Mouse (Mus musculus): Measurements from ENCODE around the gene Atl3. TPM values are rescaled to one million over a fixed set of nuclear protein-coding genes. Genes with fewer than 3 reads are reported as not detected.

The Atl3 gene
- polyA plus RNA-seq, 1 experiment from 2014 or later = 7.6 TPM

Other genes starting within 250 kb of the Atl3 start
- gene Rcor2, start 226.7 kb upstream of the Atl3 start, polyA plus RNA-seq (2016; fragmentation: Nextera tagmentation; extraction: Ambion mirVana) = 93.7 and 96.3 TPM in 2 replicates
- 63.8 and 68.6 TPM in 2 replicates for gene Mark2, start 152.2 kb upstream of the Atl3 start, polyA plus RNA-seq (2016; fragmentation: Nextera tagmentation; extraction: Ambion mirVana)
- 44.0 and 48.3 TPM in 2 replicates for gene Spindoc, start 111.0 kb upstream of the Atl3 start, polyA plus RNA-seq (2016; fragmentation: Nextera tagmentation; extraction: Ambion mirVana)
- gene 2700081O15Rik, start 76.4 kb upstream of the Atl3 start, polyA plus RNA-seq (2016; fragmentation: Nextera tagmentation; extraction: Ambion mirVana) = 15.4 and 17.4 TPM in 2 replicates
- gene Rtn3, start 10.8 kb upstream of the Atl3 start, polyA plus RNA-seq (2016; fragmentation: Nextera tagmentation; extraction: Ambion mirVana) = 481 and 529 TPM in 2 replicates
- gene Pla2g16, start 63.4 kb downstream of the Atl3 start, polyA plus RNA-seq (2016; fragmentation: Nextera tagmentation; extraction: Ambion mirVana) = 2.1 and 2.3 TPM in 2 replicates
- gene Lgals12, start 113.2 kb downstream of the Atl3 start, polyA plus RNA-seq (2016; fragmentation: Nextera tagmentation; extraction: Ambion mirVana) = 0.14 TPM in 1 of 2 replicates, not detected in the other
- not detected in 2 replicates for gene Hrasls5, start 118.5 kb downstream of the Atl3 start, polyA plus RNA-seq (2016; fragmentation: Nextera tagmentation; extraction: Ambion mirVana)
- gene Slc22a19, start 217.3 kb downstream of the Atl3 start, polyA plus RNA-seq (2016; fragmentation: Nextera tagmentation; extraction: Ambion mirVana) = not detected in 2 replicates

Measured in midbrain, embryonic 12.5 days (tissue).